Mouse (Mus musculus) fibroblast of lung, adult 2 months (primary cell): ENCODE measurements at regions not wholly inside any gene's neighbourhood (a gene's known extent, or its start where the extent isn't known, plus 50 kb on each side); places are given as distances from the start of the nearest gene placed in this dataset.
"Not testable (repeated sequence)": the region's sequence is repeated elsewhere in the genome, so short reads cannot be mapped to it uniquely, and the experiment has no call there.

Experiments
- DNase-seq: peaks from one replicate; pipeline ENCODE4 v3.0.0-alpha.2; 2011; ENCODE audit warnings: low read depth

- DNase-seq = no peak
These were observed 64.3 kb upstream of the Rtn4 start for GRCm38 (mm10) chr11:29628476-29628875.

- no peak for DNase-seq
These were observed 60.3 kb upstream of the Rtn4 start for GRCm38 (mm10) chr11:29632486-29632885.

- DNase-seq = not testable (repeated sequence)
These were observed 59.5 kb upstream of the Rtn4 start for GRCm38 (mm10) chr11:29633288-29633687.

GRCm38 (mm10) chr11:29636759-29637200 is 56.0 kb upstream of the Rtn4 start:
- no peak for DNase-seq

- DNase-seq = no peak
These were observed 54.6 kb upstream of the Rtn4 start for GRCm38 (mm10) chr11:29638093-29638669.

GRCm38 (mm10) chr11:29638861-29639260 is 53.9 kb upstream of the Rtn4 start:
- DNase-seq = peak; percentile 68
